Mouse (Mus musculus): ENCODE measurements around the gene Pigp.
A peak's percentile ranks its signal among the peaks of the same experiment; 100 is the strongest.
"Not testable (repeated sequence)": the region's sequence is repeated elsewhere in the genome, so short reads cannot be mapped to it uniquely, and the experiment has no call there.

The Pigp gene

DNA sequence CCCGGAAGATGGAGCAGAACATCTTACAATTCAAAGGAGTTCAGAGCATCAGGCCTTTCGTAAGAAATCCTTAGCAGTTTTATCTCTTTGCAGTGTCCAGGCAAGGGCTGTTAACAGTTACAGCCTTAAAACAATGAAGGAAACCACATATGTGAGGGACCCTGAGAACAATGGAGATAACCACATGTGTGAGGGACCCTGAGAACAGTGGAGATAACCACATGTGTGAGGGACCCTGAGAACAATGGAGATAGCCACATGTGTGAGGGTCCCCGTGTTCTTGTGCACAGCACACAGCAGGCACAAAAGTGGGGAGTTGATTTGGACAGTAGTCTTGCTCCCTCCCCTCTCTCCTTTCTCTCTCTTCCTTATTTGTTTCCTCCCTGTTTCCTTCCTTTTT is 13.6 kb downstream of the Pigp start:
- DNase-seq (ENCODE audit: low read depth), result no peak

DNA sequence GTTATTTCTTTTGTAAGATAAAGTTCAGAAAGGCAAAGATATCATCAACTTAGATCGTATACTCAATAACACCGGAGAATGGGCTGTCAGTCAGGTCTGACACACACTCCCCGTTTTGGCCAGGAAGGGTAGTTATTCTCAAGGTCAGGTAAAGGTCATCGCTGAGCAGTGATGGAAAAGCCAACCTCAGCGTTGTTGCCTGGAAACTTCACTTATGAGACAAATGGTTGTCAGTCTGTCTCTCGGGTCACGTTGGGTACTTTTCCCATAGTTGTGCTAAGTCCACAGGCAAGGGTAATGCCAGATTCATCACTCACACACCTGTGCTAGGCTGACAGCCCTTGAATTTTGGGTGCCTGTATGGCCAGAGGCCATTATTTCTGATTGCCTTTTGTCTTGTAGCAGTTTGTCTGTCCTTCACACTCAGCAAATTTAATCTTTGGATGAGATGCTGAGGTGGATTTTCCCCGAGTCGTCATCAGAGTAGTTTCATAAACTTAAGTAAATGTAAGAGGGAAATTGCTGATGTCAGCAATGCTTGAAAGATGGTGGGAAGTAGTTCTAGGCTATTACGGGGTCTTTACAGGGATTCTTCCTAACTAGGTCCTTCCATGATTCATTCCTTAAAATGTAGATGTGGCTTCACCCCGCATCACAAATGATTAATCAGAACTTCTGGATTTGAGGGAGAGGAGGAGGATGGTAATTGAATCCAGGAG is 14.7 kb downstream of the Pigp start:
- no peak for DNase-seq (ENCODE audit: low read depth)

DNA sequence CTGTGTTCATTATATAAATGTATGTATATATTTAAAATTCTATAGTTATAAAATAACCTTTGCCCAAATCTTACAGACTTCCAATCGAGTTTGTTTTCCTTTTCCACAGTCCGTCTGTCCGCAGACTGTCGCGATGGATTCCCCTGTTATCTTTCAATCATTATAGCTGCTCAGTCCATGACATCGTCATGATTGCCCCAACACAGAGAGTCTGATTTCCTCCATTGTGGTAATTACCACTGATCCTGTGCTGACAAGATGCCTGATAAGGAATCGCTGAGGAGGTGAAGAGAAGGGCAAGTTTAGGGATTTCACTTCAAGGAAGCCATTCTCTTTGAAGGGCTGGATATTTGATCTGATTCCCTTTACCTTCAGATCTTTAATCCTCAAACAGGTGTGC is 15.6 kb downstream of the Pigp start:
- DNase-seq (ENCODE audit: low read depth), result no peak

DNA sequence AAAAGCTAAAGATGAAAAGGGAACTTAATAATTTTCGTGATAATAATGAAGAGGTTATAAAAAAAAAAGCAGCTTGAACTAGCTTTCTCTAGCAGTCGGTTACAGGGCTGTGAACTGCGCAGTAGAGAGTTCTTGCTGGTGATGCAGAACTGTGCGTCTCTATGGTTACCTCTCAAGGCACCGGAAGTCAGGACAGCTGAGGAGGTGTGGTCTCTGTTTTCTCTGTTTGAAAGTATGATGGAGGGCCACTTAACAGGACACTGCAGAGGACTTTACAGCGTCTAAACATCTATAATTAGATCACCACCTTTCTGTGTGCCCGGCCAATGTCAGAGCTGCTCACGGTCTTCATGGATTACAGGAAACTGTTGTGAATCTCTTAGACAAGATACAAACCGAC is 17.2 kb downstream of the Pigp start:
- no peak for DNase-seq (ENCODE audit: low read depth)

DNA sequence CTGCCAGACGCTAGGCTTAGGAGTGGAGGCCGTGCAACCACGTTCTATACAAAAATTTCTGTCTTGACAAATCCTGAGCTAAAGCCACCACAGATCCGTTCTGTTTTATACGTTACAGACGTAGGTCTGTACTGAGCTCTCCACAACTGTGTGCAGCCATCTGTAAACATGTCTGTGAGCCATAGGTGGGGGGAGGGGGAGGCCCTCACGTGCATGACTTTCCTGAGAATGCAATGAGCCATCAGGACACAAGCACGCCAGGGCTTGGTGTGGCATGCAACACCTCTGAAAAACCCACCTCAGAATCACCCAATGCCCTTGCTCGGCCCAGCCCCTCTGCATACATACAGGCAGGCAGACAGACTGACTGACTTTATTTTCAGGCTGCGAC is 21.4 kb downstream of the Pigp start:
- DNase-seq (ENCODE audit: low read depth), result no peak

DNA sequence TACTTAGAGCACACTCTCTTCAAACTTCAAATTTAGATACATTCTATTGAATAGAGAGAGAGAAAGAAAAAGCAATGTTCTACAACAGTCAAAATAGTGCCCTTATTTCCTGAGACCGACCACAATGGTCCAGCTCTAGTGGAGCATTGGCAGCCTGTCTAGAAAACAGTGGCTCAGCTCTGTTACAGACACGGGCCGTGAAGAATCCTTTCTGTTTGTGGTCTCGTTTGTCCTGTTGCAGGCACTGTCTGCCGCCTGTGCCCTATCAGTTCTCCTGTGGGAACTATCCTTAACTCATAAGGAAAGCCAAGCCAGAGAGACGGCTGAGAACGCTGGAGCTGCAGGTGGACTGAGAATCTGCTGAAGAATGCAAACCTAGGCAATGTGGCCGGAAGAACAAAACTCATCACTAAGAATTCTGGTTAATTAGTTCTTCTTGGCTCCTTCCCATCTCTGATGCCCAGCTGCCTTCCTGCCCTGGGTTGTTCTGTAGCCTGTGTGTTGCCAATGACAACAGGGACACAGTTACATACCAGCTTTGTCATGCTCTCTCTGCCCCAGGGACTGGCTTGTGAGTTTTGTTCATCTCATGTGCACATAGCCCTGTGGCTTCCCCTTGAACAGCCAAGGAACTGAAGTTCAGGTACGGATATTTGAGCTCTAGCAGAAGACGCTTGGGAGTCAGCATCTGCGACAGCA is 21.9 kb downstream of the Pigp start:
- no peak for DNase-seq (ENCODE audit: low read depth)

DNA sequence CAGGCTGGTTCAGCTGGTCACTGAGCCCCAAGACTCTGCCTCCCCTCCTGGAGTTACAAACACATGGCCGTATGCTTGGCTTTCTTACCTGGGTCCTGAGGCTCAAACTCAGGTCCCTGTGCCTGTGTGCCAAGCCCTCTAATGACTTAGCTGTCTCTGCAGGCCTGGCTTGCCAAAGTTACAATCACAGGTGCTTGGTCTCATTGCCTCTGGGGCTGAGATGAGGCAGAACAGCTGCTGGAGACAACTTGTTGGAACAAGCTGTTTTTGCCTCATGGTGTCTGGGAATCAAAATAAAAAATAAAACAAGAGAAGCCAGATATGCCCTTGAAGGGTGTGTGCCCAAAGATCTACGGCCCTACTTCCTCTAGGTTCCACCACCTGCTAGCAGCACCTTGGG is 22.9 kb downstream of the Pigp start:
- DNase-seq (ENCODE audit: low read depth), result no peak

DNA sequence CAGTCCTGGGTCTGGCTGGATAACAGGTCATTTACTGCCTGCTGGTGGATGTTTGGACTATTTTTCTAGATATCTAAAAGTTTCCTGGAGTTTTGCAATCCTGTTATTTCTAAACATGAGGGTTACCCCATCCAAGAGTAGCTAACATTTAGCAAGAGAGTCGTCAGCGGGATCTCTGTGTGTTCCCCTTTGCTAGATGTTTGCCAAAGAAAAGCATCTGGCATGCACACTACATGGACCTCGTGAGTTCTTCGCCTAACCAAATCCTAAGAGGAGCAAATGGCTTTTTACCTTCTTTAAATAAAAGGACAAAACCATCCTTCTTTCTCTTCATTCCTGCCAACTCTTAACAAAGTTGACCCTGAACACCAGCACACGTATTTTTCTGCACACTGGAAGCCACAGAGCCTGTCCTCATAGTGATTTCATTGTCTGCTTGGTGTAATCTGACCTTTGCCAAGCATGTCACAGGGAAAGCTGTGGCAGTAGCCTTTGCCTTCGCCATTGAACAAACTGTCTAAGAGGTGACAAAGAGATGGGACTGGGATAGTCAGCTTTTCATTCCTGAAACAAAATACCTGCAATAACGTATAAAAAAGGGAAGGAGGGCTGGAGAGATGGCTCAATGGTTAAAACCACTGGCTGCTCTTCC is 24.4 kb downstream of the Pigp start:
- DNase-seq (ENCODE audit: low read depth), result no peak

DNA sequence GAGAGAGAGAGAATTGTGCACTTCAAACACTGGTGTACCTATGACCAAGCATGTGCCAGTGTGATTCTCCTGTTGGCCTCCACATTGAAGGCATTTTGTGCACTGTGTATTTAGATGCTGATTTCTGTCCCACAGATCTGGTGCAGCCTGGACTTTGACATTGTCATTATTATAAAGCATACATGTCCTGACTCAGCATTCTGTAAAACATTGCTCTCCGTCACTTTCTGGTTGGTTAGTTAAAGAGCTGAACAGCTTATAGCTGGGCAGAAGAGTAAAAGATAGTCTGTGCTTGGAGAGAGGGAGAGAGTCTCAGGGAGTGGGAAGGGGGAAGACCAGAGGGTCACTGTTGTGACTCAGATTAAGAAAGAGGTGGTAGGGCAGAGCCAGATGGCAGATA is 25.9 kb downstream of the Pigp start:
- no peak for DNase-seq (ENCODE audit: low read depth)

DNA sequence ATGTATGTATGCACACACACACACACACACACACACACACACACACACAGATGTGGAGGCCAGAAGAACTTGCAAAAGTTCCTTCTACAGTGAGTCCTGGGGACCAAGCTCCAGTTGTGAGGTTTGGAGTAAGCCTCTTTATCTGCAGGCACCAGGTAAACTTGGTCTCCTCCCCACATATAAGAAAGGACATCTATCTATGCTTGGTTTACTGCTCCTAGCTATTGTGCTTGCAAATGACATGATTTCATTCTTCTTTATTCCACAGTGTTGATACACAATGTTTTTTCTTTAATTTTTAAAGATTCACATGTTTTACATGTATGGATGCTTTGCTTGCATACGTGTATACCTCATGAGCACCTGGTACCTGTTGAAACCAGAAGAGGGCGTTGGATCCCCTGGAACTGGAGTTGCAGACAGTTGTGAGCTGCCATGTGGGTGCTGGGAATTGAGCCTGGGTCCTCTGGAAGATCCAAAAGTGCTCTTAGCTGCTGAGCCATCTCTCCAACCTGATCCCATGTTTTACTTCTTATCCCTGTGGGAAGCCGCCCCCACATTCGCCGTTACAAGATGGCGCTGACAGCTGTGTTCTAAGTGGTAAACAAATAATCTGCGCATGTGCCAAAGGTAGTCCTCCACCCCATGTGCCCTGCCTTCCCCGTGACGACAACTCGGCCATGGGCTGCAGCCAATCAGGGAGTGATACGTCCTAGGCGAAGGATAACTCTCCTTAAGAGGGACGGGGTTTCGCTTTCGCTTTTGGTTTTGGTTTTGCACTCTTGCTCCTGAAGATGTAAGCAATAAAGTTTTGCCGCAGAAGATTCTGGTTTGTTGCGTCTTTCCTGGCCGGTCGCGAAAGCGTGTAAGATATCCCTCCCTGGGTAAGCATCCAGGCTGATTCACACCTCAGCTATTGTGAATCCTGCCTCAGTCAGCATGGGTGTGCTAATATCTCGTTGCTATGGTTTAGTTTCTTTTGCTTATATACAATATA is 32.2 kb downstream of the Pigp start:
- not testable (repeated sequence) for DNase-seq (ENCODE audit: low read depth)

DNA sequence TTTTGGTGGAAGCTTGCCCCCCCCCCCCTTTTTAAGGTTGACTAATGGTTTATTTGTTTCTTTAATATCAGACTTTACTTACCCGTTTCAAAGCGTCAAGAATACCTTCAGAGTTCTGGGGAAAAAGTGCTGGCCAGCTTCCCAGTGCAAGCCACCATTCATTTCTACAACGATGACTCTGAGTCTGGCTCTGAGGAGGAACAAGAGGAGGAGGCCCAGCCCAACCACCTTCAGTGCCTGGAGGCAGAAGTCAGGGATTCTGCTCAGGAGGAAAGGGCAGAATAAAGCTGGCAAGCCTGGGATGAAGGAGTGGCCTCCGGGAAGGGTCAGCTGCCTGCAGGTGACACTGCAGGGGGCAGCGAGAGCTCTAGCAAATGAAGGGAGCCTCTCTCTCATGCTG is 36.0 kb downstream of the Pigp start:
- no peak for DNase-seq (ENCODE audit: low read depth)

DNA sequence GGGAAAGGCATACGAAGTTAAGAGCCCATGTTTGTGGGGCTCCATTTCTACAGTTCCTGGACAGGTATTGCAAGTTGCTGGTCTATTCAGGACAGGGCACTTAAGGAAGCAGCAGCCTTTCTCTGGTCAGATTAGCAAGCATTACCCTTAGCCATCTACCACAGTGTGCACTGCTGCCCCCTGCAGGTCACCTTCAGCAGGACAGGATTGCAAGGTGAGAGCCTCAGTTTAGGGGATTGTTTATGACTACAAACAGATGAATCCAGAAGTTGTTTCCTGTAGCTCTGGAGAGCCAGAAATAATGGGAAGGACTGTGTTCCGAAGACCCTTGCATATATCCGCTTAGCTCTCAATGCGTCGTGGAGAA is 39.8 kb downstream of the Pigp start:
- peak; percentile 69 for DNase-seq (ENCODE audit: low read depth)

DNA sequence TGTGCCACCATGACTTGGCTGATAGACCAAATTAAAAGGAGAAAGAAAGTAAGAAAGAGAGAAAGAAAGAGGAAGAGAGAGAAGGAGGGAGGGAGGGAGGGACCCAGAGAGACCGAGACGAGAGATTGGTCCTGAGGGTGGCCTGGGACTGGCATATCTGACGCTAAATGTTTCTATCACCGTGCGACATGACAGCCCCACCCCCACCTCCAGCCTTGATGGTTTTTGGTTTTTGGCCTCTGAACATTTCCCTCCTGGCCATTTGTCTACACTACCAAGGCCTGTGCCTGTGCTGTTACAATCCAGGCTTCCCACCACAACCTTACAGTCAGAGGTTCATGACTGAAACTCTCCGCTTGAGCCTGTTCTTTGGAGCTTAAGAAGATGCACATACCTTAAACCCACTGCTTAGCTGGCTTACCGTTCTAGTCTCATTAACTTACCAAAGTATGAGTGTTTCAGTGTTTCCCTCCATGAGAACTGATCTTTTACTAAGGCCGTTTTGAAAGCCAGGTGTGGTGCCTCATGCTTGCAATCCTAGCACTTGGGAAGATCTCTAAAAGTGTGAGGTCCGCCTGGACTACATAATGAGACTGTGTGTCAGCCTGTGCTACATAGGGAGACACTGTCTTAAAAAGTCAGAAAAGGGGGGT is 40.3 kb downstream of the Pigp start:
- DNase-seq (ENCODE audit: low read depth), result no peak

DNA sequence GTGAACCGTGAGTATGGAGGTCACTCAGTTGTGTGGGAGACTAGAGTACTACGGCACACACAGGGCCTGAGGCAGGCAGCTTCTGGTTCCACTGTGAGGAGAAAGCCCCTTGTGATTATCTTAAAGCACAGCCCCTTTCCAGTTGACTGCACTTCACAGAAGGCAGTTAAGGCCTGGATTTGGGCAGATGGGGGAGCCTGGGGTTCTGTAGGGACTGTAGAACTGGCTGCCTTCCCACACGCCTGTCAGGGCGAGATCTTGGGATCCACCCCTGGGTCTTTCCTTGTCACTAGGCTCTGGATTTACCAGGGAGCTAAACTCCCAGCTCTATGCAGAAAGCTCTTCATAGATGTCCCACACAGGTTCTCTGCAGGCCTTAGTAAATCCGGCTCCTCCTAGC is 41.2 kb downstream of the Pigp start:
- DNase-seq (ENCODE audit: low read depth), result no peak

DNA sequence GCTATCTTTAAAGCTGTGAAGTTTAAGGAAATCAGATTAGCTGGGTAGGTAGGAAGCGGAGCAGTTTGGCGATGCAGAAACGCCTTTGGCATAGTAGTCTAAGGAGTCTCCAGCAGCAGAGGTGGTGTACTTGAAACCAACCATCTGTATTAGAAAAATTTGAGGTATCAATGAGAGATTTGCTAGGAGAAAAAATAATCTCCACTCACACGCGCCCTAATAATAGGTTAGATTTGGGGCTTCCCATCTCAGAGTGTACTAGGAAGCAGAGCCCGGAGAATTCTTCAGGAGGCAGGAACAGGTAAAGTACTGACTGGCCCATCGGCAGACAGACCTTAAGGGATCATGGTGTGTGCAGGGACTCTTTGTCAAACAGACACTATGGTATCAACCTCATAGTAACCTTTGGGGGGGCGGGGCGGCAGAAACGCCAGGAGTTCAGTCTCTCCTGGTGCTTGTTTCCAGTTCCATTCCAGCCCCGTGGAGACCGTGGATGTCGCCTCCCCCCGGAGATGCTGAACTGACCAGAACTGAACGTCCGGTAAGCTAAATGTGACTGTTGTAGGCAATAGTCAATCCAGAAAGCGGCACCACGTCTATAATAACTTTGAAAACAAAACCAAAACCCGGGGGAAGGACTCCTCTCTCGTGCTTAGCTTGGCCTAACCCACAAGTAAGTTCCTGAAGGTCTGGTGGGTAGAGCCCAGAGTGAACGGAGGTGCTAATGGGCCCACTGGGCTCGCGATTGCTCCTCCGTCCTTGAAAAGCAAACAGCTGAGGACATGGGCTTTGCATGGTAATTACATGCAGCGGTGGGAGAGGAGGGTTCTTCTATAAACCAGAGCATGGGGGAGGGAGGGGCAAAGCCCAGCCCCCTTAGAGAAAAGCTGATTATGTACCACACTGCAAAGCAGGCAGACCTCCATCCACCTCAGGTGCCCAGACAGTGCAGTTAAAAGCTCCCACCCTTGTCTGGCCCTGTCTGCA is 42.5 kb downstream of the Pigp start:
- no peak for DNase-seq (ENCODE audit: low read depth)

DNA sequence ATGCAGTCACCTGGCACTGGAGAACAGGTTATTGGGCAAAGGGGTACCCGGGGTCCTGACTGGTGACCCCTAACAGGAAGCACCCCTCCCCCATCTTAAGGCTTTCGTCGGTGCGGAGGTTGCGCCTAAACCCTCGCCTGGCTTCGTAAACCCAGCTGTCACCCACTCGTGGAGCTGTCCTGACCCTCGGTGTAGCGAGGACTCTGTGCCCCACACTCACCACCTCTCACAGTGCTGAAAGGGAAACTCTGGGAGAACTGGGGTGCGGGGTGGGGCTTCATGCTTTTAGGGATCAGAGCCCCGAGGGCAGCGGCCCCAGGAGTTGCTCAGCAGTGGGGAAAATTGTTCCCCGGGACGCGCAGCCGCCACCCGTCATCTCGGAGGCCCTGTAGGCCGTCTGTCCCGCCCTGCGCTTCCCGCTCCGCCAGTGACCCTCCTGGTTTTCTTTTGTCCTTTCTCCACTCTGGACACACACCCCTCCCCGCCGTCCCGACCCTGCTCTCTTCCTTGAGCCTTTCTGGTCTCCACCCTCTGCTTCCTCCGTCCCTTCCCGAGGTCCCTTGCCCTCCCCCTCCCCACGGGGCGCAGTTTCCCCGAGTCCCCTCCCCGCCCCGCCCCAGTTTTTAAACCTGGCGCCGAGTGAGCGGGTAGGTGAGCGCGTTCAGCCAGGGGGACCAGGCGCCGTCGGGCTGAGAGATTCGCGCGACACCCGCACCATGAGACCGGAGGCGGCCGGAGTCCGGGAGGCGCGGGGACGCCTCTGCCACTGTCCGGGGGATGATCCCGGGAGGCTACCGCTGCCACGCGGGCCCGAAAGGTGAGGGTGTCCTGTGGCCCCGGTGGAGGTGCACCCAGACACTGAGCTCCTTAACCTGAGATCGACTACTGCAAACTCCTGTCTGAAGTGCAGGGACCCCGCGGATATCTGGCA is 43.6 kb downstream of the Pigp start, which contains the start of gene Ripply3:
TSS of gene Ripply3 (plus strand) at position 640 of the 931 bp plus-strand sequence.
- DNase-seq (ENCODE audit: low read depth), result no peak

DNA sequence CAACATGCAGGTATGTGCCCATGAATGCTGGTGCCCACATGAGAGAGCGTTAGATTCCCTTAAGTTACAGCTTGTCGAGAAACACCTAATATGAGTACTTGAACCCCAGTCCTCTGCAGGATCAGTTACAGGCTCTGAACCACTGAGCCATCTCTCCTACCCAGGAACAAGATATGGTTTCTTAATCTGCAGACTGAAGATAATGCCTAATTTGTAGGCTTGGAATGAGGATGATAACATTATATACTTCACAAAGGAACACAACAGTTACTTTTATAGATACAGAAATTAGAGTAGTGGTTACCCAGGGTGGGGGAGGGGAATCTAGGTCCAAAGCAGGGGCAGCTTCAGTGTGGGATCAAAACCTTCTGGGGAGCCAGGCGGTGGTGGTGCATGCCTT is 45.6 kb downstream of the Pigp start:
- DNase-seq (ENCODE audit: low read depth), result no peak

DNA sequence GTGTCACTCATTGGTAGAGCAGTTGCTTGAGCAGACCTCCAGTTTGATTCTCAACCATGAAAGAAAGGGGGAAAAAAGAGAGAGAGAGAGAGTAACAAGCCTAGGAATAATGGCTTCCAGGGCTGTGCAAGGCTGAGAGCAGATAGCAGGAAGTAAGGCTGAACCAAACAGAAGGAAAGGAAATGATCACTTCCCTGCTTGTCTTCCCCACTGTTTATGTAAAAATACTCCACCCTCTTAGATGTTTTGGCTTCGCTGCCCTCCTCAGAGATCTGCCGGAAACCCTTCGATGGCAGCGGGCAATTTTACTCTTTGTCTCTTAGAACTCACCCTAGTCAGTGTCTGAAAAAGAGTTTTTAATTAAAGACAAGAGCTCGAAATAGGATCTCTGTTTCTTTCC is 48.0 kb downstream of the Pigp start:
- DNase-seq (ENCODE audit: low read depth), result no peak

DNA sequence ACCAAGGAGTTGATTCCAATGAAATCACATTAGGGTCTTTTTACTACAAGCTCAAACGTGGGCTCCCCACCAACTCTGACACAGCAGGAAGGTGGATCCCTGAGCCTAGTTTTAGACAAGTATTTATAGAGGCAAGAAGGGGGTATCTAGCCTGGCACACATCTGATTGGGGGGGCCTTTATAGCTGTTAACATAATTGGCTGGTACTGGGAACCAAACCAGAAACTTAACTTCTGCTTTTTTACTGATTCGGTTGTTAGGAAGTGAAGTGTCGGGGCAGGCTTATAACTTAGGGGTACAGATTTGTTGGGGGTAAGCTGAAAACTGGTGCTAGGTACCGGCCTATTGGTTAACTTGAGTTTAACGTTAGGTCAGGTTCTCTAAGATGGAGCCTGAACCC is 51.4 kb downstream of the Pigp start:
- DNase-seq (ENCODE audit: low read depth), result no peak

All from c-Kit-positive CD71-negative TER-119-negative erythroid progenitor cells, embryonic 14.5 days (primary cell).